Mouse (Mus musculus) small intestine, adult 2 months (tissue): ENCODE data around the gene Pou4f1.

Experiments
- CTCF ChIP-seq: fragments of 200-500 bp; IDR thresholded peaks from 2 replicates; pipeline ENCODE4 v1.5.1; 2012; ENCODE audit warnings: low read depth, mild to moderate bottlenecking, control low read depth, inconsistent platforms, low read length, moderate library complexity, mixed read lengths; ENCODE audit not compliant: insufficient replicate concordance, insufficient read length; ENCODE audit errors: extremely low read depth
- POLR2A ChIP-seq: fragments of 200-500 bp; IDR thresholded peaks from 2 replicates; pipeline ENCODE4 v1.6.1; 2012; ENCODE audit warnings: low read depth, mild to moderate bottlenecking, control low read depth, inconsistent platforms, low read length, moderate library complexity

- TF ChIP-seq CTCF (no peak), POLR2A (no peak)
Observed at GRCm38 (mm10) chr14:104464841-104465240, 3.0 kb downstream of the Pou4f1 start.
